Mouse (Mus musculus) hindbrain, embryonic 11.5 days (tissue): ENCODE results near the gene Asl. TPM values are rescaled to one million over a fixed set of nuclear protein-coding genes. Genes with fewer than 3 reads are reported as not detected.

ENCODE experiments used
- ATAC-seq: fragments of 200-750 bp; cut with Nextera tagmentation; 2 replicates; pipeline ENCODE4 v1.8.0; 2017; ENCODE audit warnings: mild to moderate bottlenecking, moderate TSS enrichment, moderate library complexity; ENCODE audit not compliant: low FRiP score
- DNase-seq: peaks from one replicate; pipeline ENCODE4 v3.0.0-alpha.2; 2015; ENCODE audit warnings: low spot score
- H3K27ac ChIP-seq: fragments of 300-500 bp; sonication (generic); 2 replicates; pipeline ENCODE4 v1.5.1; 2014; ENCODE audit warnings: mild to moderate bottlenecking, low read depth, low read length
- H3K27me3 ChIP-seq: fragments of 300-500 bp; sonication (generic); 2 replicates; pipeline ENCODE4 v1.6.1; 2014; ENCODE audit warnings: mild to moderate bottlenecking, low read length, moderate library complexity, mixed read lengths; ENCODE audit not compliant: control insufficient read depth, insufficient read depth
- H3K36me3 ChIP-seq: fragments of 300-500 bp; sonication (generic); 2 replicates; pipeline ENCODE4 v1.6.1; 2014; ENCODE audit warnings: mild to moderate bottlenecking, low read length, moderate library complexity, mixed read lengths; ENCODE audit not compliant: control insufficient read depth, insufficient read depth
- H3K4me1 ChIP-seq: fragments of 300-500 bp; sonication (generic); replicated peaks from 2 replicates; pipeline ENCODE4 v1.6.1; 2014; ENCODE audit warnings: low read length, mixed read lengths; ENCODE audit not compliant: control insufficient read depth, insufficient read depth
- H3K4me2 ChIP-seq: fragments of 300-500 bp; sonication (generic); replicated peaks from 2 replicates; pipeline ENCODE4 v1.6.1; 2014; ENCODE audit warnings: mild to moderate bottlenecking, low read depth, low read length
- H3K4me3 ChIP-seq: fragments of 300-500 bp; sonication (generic); 2 replicates; pipeline ENCODE4 v1.5.1; 2014; ENCODE audit warnings: low read depth, low read length
- H3K9ac ChIP-seq: fragments of 300-500 bp; sonication (generic); 2 replicates; pipeline ENCODE4 v1.6.1; 2014; ENCODE audit warnings: low read depth, low read length
- H3K9me3 ChIP-seq: fragments of 300-500 bp; sonication (generic); 2 replicates; pipeline ENCODE4 v1.6.1; 2016; ENCODE audit warnings: low read length; ENCODE audit not compliant: control insufficient read depth
- WGBS: fragments of 180-500 bp; shearing (Covaris S2); extraction: QIAGEN DNeasy Blood & Tissue Kit; methylation state at CpG from one replicate; pipeline ENCODE4 v1.1.7; 2014; 5-methylcytosine and 5-hydroxymethylcytosine counted together
- polyA plus RNA-seq: library from polyadenylated mRNA; unstranded; fragments of >200 nt; fragmentation: Nextera tagmentation; extraction: Ambion mirVana; gene quantifications from 2 replicates; pipeline ENCODE4 v1.2.1, GENCODE M21; 2014

The Asl gene
- polyA plus RNA-seq, 1 experiment from 2014 or later, result 34.1 TPM

DNA sequence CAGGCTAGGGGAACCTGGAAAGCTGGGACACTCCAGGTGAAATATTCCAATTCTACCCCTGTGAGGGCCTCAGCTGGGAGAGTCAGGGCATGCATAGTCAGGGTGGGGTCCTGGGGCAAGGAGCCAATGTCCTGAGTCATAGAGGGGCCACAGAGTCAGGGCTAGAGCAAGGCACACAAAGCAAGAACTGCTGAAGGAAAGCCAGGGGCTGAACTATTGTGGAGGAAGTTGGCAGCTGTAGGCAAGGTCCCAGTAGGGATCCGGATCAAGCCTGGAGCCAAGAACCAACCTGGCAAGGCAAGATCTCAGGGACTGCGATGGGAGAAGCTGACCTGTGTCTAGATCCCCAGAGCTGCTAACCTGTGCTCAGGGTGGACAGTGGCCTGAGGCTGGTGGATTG lies 34.7 kb upstream of the Asl start:
- no peak overlapping the region for H3K4me3 ChIP-seq
- H3K9ac ChIP-seq, result no peak overlapping the region
- no peak overlapping the region for H3K4me2 ChIP-seq
- ATAC-seq (no peak), DNase-seq (no peak)
- no peaks in the 10 kb centered on the region for H3K27me3 ChIP-seq
- no peak overlapping the region for H3K27ac ChIP-seq
- no peaks in the 10 kb centered on the region for H3K9me3 ChIP-seq
- H3K4me1 ChIP-seq, result no peaks in the 10 kb centered on the region
- WGBS, result 85% methylated on average over 2 of the region's 2 CpGs
- H3K36me3 ChIP-seq, result no peaks in the 10 kb centered on the region

DNA sequence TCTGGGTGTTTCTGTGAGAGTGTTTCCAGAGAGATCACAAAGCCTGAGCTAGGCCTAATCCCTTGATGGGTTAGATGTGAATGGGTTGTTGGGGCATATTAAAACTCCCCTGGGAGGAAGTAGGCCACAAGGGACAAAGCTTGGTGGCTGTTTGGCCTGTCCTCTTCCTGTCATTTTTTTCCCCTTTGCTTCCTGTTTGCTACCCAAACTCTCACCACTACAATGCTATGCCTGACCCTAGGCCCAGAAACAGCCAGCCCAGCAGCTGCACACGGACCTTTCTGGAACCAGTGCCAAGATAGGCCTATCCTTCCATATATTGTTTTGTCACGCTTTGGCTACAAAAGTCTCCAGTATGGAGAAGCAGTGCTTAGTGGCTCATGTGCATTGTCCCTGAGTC lies 33.0 kb upstream of the Asl start:
- Histone ChIP-seq H3K4me2 (no peak overlapping the region), H3K36me3 (no peaks in the 10 kb centered on the region), H3K9ac (no peak overlapping the region), H3K27ac (no peak overlapping the region), H3K9me3 (no peaks in the 10 kb centered on the region), H3K4me3 (no peak overlapping the region), H3K27me3 (no peaks in the 10 kb centered on the region), H3K4me1 (no peaks in the 10 kb centered on the region)
- 88% methylated on average over 2 of the region's 2 CpGs for WGBS
- DNase-seq (no peak), ATAC-seq (no peak)

DNA sequence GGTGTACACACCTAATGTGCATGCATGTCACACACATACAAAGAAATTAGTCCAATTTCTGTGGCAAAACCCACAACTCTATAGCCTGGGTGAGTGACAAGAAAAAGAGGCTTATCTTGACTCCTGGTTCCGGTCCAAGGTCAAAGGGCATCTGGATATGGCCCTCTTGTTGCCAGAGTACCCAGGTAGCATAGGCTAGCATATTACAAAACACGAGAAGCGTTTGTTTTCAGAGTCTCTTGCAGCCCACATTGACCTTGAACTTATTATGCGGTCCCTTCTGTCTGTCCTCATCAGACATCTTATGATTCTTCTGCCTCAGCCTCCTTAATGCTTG lies 31.2 kb upstream of the Asl start:
- Histone ChIP-seq H3K36me3 (no peaks in the 10 kb centered on the region), H3K9ac (no peak overlapping the region), H3K4me3 (no peak overlapping the region), H3K27me3 (no peaks in the 10 kb centered on the region), H3K9me3 (no peaks in the 10 kb centered on the region), H3K4me1 (no peaks in the 10 kb centered on the region), H3K4me2 (no peak overlapping the region), H3K27ac (no peak overlapping the region)
- DNase-seq (no peak), ATAC-seq (no peak)
- WGBS, result 92% methylated on average over 4 of the region's 4 CpGs

DNA sequence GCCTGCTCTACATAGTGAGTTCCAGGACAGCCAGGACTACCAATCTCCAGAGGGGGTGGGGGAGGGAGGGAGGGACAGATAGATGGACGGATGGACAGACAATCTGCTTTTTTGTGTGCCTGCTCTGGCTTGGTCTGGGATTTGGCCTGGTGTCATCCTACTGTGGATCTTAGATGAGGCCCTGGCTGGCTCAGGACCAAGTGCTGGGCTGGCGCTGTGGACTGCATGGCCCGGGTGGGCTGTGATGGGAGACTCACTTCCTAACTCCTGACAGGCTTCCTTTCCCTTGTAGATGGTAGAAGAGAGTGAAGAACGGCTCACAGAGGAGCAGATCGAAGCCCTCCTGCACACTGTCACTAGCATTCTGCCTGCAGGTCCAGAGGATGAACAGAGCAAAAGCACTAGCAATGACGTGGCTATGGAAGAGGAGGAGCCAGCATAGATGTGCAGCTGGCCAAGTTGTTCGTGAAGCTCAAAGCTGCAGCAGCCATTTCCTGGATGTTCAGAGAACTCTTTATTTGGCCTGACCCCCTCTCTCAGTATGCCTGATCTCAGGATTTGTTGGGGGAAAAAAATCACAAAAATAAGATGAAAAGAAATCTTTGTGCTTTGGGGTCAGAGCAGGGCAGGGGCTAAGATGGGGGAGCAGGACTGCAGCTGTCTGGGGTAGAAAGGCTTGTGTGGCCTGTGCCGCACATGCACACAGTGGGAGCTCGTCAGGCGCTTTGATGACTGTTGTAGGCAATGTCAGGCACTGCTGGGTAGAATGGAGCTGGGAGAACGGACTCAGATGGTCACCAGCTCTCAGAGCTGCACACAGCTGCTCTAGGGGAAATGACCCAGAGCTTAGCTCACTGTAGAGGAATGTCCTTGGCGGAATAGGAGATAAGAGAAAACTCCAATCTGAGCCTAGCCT lies 30.6 kb upstream of the Asl start:
- Histone ChIP-seq H3K9me3 (no peaks in the 10 kb centered on the region), H3K4me2 (no peak overlapping the region), H3K4me1 (no peaks in the 10 kb centered on the region), H3K9ac (no peak overlapping the region), H3K27me3 (no peaks in the 10 kb centered on the region), H3K27ac (0 out of 2 replicates have a peak overlapping the region, but pooled peaks have one; percentile 24), H3K36me3 (no peaks in the 10 kb centered on the region), H3K4me3 (no peak overlapping the region)
- ATAC-seq, result no peak
- DNase-seq, result no peak
- WGBS, result 79% methylated on average over 12 of the region's 12 CpGs

DNA sequence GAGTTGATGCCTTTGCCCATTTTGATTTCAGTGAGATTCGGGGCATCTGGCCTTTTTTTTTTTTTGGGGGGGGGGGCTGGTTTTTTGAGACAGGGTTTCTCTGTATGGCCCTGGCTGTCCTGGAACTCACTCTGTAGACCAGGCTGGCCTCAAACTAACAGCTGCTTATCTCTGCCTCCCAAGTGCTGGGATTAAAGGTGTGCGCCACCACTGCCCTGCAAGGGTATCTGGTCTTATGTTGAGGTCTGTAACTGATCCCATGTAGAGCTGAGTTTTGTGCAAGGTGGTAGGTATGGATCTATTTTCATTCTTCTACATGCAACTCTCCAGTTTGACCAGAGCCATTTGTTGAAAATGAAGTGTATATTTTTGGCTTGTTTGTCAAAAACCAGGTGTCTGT lies 27.3 kb upstream of the Asl start:
- peaks cover 1% of the 10 kb centered on the region; the same call in 1 of the 2 replicates for H3K36me3 ChIP-seq
- no peaks in the 10 kb centered on the region for H3K9me3 ChIP-seq
- H3K27me3 ChIP-seq, result no peaks in the 10 kb centered on the region
- no peak overlapping the region for H3K4me2 ChIP-seq
- ATAC-seq (no peak), DNase-seq (no peak)
- no peak overlapping the region for H3K9ac ChIP-seq
- H3K4me3 ChIP-seq, result no peak overlapping the region
- 95% methylated on average over 2 of the region's 2 CpGs for WGBS
- no peak overlapping the region for H3K27ac ChIP-seq
- no peaks in the 10 kb centered on the region for H3K4me1 ChIP-seq

DNA sequence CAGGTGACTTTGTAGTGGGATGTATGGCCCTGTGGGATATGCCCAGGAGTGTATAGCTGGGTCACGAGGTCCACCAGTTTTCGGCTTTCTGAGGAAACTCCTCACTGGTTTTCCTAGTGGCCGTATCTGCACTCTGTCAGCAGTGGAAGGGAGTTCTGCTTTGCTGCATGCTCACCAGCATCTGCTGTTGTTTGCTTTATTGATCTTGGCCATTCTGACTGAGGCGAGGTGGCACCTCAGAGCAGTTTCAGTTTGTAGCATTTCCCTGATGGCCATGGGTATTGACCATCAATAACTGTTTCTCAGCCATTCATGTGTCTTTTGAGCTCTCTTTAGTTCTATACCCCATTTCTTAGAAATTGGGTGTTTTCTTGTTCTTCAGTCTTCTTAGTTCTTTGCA lies 26.6 kb upstream of the Asl start:
- H3K4me3 ChIP-seq, result no peak overlapping the region
- WGBS, result 89% methylated on average over 4 of the region's 4 CpGs
- DNase-seq (no peak), ATAC-seq (no peak)
- no peak overlapping the region for H3K27ac ChIP-seq
- no peak overlapping the region for H3K4me2 ChIP-seq
- H3K27me3 ChIP-seq, result no peaks in the 10 kb centered on the region
- no peak overlapping the region for H3K9ac ChIP-seq
- peaks cover 2% of the 10 kb centered on the region; the same call in 1 of the 2 replicates for H3K36me3 ChIP-seq
- no peaks in the 10 kb centered on the region for H3K4me1 ChIP-seq
- H3K9me3 ChIP-seq, result no peaks in the 10 kb centered on the region

DNA sequence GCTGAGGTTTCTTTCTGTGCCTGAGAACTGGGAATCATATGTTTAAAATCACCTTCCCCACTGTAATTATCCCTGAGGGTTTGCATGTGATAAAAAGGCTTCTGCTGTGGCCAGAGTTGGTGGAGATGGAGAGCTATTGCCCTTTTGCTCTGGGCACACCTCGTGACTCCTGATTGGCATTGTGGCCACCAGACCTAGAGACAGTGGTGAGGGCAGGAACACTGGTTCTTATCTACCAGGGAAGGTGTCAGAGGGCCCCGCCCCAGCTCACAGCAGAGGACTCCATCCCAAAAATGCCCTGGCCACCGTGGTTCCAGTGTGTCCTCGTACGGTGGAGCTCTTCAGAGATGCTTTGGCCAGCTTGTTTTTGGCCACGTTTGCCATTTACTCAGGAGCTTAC lies 23.9 kb upstream of the Asl start:
- Histone ChIP-seq H3K36me3 (peaks cover 2% of the 10 kb centered on the region; the same call in 1 of the 2 replicates), H3K27ac (no peak overlapping the region), H3K9ac (no peak overlapping the region), H3K27me3 (no peaks in the 10 kb centered on the region), H3K4me2 (no peak overlapping the region), H3K4me3 (no peak overlapping the region), H3K9me3 (no peaks in the 10 kb centered on the region), H3K4me1 (no peaks in the 10 kb centered on the region)
- DNase-seq (no peak), ATAC-seq (no peak)
- WGBS, result 92% methylated on average over 6 of the region's 6 CpGs

DNA sequence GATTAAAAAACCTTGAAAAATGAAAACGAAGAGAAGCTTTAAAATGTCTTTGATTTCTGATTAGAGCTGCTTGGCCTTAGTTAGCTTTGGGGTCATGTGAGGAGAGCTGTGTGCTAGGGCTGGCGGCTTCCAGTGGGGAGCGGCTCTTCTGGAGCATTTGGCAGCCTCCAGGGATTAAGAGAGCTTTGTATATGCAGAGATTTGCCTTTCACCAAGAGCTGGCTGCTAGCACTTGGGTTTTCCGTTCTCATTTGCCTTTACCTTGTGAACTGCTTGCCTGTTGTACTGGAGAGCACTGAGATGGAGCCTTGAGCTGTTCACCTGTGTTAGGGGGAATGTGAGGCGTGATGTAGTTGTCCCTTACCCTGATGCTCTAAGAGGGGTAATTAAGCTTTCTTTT lies 23.5 kb upstream of the Asl start:
- peaks cover 2% of the 10 kb centered on the region; the same call in 1 of the 2 replicates for H3K36me3 ChIP-seq
- H3K27ac ChIP-seq, result no peak overlapping the region
- H3K9me3 ChIP-seq, result no peaks in the 10 kb centered on the region
- WGBS, result 86% methylated on average over 5 of the region's 5 CpGs
- H3K4me3 ChIP-seq, result no peak overlapping the region
- no peaks in the 10 kb centered on the region for H3K4me1 ChIP-seq
- H3K4me2 ChIP-seq, result no peak overlapping the region
- ATAC-seq (no peak), DNase-seq (no peak)
- no peak overlapping the region for H3K9ac ChIP-seq
- no peaks in the 10 kb centered on the region for H3K27me3 ChIP-seq
